Mouse (Mus musculus): ENCODE data around the gene Zbtb4.

- TF ChIP-seq POLR2A (IDR thresholded peaks at IDR 0.05; ENCODE audit: low read depth, low read length): no peak
- TF ChIP-seq CTCF (IDR thresholded peaks at IDR 0.05; ENCODE audit: extremely low read depth, insufficient read length, insufficient replicate concordance, low read depth, low read length): no peak; the same call in 1 of the 2 replicates
Observed at GRCm38 (mm10) chr11:69719423-69719822, 46.3 kb upstream of the Zbtb4 start.
